Mouse (Mus musculus) neural tube, embryonic 12.5 days (tissue): ENCODE results near the gene Tmem233. TPM values are rescaled to one million over a fixed set of nuclear protein-coding genes. Genes with fewer than 3 reads are reported as not detected.

Experiments
- ATAC-seq: fragments of 200-750 bp; cut with Nextera tagmentation; 2 replicates; pipeline ENCODE4 v1.8.0; 2017; ENCODE audit warnings: low read depth, mild to moderate bottlenecking, moderate TSS enrichment, moderate library complexity; ENCODE audit not compliant: low FRiP score
- H3K27ac ChIP-seq: fragments of 300-500 bp; sonication (generic); 2 replicates; pipeline ENCODE4 v1.5.1; 2016
- H3K27me3 ChIP-seq: fragments of 300-500 bp; sonication (generic); replicated peaks from 2 replicates; pipeline ENCODE4 v1.6.1; 2016; ENCODE audit warnings: mild to moderate bottlenecking
- H3K36me3 ChIP-seq: fragments of 300-500 bp; sonication (generic); 2 replicates; pipeline ENCODE4 v1.6.1; 2016; ENCODE audit warnings: mild to moderate bottlenecking
- H3K4me1 ChIP-seq: fragments of 300-500 bp; sonication (generic); 2 replicates; pipeline ENCODE4 v1.6.1; 2016
- H3K4me2 ChIP-seq: fragments of 300-500 bp; sonication (generic); replicated peaks from 2 replicates; pipeline ENCODE4 v1.6.1; 2016; ENCODE audit warnings: mild to moderate bottlenecking
- H3K4me3 ChIP-seq: fragments of 300-500 bp; sonication (generic); 2 replicates; pipeline ENCODE4 v1.5.1; 2016
- H3K9ac ChIP-seq: fragments of 300-500 bp; sonication (generic); 2 replicates; pipeline ENCODE4 v1.6.1; 2016; ENCODE audit warnings: mild to moderate bottlenecking
- H3K9me3 ChIP-seq: fragments of 300-500 bp; sonication (generic); 2 replicates; pipeline ENCODE4 v1.6.1; 2016; ENCODE audit warnings: mild to moderate bottlenecking
- WGBS: fragments of 180-500 bp; shearing (Covaris S2); methylation state at CpG from one replicate; pipeline ENCODE4 v1.1.7; 2016; 5-methylcytosine and 5-hydroxymethylcytosine counted together
- polyA plus RNA-seq: library from polyadenylated mRNA; unstranded; fragments of >200 nt; fragmentation: Nextera tagmentation; extraction: Ambion mirVana; gene quantifications from 2 replicates; pipeline ENCODE4 v1.2.1, GENCODE M21; 2016

The Tmem233 gene
- not detected in 2 replicates for polyA plus RNA-seq

DNA sequence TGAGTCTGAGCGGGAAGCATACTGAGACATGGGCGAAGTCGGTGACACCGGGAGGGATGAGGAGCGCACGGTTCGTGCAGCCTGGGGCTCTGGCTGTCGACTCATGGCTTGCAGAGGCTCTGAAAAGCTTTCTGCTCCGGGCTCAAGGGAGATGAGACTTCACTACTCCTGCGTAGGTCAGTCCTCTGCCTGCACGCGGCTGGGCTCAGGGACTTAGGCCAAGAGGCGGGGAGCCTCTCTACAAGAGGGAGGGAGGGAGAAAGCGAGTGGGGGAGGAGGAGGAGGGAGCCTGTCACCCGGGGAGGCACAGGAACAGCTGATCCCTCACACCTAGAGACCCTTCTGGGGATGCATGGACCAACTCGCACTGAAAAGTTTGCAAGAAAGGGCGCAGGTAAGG is at the start of gene Tmem233:
TSS of gene Tmem233 (minus strand) at position 164 of the 400 bp plus-strand sequence.
- Histone ChIP-seq H3K27me3 (peaks cover 20% of the 10 kb centered on the region), H3K4me3 (no peak within 1 kb of the TSS), H3K9me3 (no peaks in the 10 kb centered on the region), H3K36me3 (no peaks in the 10 kb centered on the region), H3K4me1 (no peaks in the 10 kb centered on the region), H3K9ac (no peak within 1 kb of the TSS), H3K4me2 (no peak within 1 kb of the TSS), H3K27ac (no peak within 1 kb of the TSS)
- WGBS: 12% methylated on average over 17 of the region's 17 CpGs
- ATAC-seq: no peak

GRCm38 (mm10) chr5:116123344-116123743 is 40.3 kb upstream of the Tmem233 start:
- Histone ChIP-seq H3K4me3 (no peak overlapping the region), H3K9me3 (no peaks in the 10 kb centered on the region), H3K4me2 (no peak overlapping the region), H3K36me3 (no peaks in the 10 kb centered on the region), H3K27ac (no peak overlapping the region), H3K9ac (no peak overlapping the region), H3K4me1 (no peaks in the 10 kb centered on the region), H3K27me3 (no peaks in the 10 kb centered on the region)
- 14% methylated on average over 11 of the region's 11 CpGs for WGBS
- ATAC-seq: no peak

- Histone ChIP-seq H3K4me3 (no peak overlapping the region), H3K4me2 (no peak overlapping the region), H3K27ac (no peak overlapping the region), H3K36me3 (no peaks in the 10 kb centered on the region), H3K27me3 (no peaks in the 10 kb centered on the region), H3K4me1 (no peaks in the 10 kb centered on the region), H3K9ac (no peak overlapping the region), H3K9me3 (no peaks in the 10 kb centered on the region)
- no peak for ATAC-seq
- WGBS: 45% methylated on average over 9 of the region's 9 CpGs
These were observed 33.5 kb upstream of the Tmem233 start for GRCm38 (mm10) chr5:116116567-116116966.

DNA sequence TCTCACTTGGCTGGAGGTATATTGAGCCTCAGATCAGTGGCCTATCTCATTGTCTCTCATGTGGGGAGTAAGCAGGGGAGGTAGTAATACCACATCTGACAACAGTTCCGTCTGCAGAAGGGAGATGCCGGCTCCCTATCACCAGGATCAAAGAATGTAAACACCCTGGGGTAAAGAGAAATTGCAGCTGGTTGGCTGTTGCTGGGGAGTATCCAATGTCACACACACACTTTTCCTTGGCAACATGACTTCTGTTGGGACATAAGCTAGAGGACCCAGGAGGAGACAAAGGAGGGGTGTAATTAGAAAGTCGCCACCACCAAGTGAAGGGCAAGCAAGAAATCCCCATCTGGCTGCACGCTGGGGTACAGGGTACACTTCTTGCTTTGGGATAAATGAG is 33.1 kb upstream of the Tmem233 start:
- no peak overlapping the region for H3K9ac ChIP-seq
- H3K27me3 ChIP-seq: no peaks in the 10 kb centered on the region
- H3K4me3 ChIP-seq: no peak overlapping the region
- no peaks in the 10 kb centered on the region for H3K9me3 ChIP-seq
- no peaks in the 10 kb centered on the region for H3K4me1 ChIP-seq
- no peak overlapping the region for H3K4me2 ChIP-seq
- WGBS: 79% methylated on average over 4 of the region's 4 CpGs
- ATAC-seq: no peak
- no peaks in the 10 kb centered on the region for H3K36me3 ChIP-seq
- H3K27ac ChIP-seq: no peak overlapping the region

- no peaks in the 10 kb centered on the region for H3K36me3 ChIP-seq
- no peak for ATAC-seq
- no peaks in the 10 kb centered on the region for H3K27me3 ChIP-seq
- H3K9me3 ChIP-seq: no peaks in the 10 kb centered on the region
- no peak overlapping the region for H3K27ac ChIP-seq
- no peaks in the 10 kb centered on the region for H3K4me1 ChIP-seq
- no peak overlapping the region for H3K4me2 ChIP-seq
- 70% methylated on average over 14 of the region's 14 CpGs for WGBS
- H3K9ac ChIP-seq: no peak overlapping the region
- H3K4me3 ChIP-seq: no peak overlapping the region
These were observed 32.2 kb upstream of the Tmem233 start for GRCm38 (mm10) chr5:116115071-116115834.

DNA sequence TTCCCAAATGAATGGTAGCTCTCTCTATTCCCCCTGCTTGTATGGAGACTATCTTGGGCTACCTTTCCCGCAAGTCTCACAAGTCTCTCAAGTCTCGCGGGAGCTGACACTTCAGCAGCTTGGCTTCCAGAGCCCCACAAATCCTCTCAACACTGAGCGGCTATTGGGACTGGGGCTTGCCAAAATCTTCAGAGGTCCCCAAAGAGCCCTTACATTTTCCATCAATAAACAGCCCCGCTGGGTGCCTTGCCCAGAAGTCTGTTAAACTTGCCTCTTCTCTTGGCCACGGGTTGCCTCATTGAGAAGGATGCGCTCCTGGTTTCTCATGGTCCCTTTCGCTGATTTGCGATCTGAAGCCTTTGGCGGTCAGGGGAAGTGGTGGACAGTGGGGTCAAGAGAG is 25.6 kb upstream of the Tmem233 start:
- 91% methylated on average over 10 of the region's 10 CpGs for WGBS
- no peak for ATAC-seq
- no peak overlapping the region for H3K27ac ChIP-seq

GRCm38 (mm10) chr5:116084231-116084630 is 1.2 kb upstream of the Tmem233 start:
- Histone ChIP-seq H3K27me3 (peaks cover 20% of the 10 kb centered on the region), H3K4me1 (no peaks in the 10 kb centered on the region), H3K9me3 (no peaks in the 10 kb centered on the region), H3K27ac (no peak overlapping the region), H3K4me2 (no peak overlapping the region), H3K9ac (no peak overlapping the region), H3K36me3 (no peaks in the 10 kb centered on the region), H3K4me3 (no peak overlapping the region)
- WGBS: 88% methylated on average over 6 of the region's 6 CpGs
- ATAC-seq: no peak

More for the DNA sequence above, 25.6 kb upstream of the Tmem233 start:
- no peaks in the 10 kb centered on the region for H3K27me3 ChIP-seq
- H3K4me3 ChIP-seq: no peak overlapping the region
- H3K9ac ChIP-seq: no peak overlapping the region
- no peaks in the 10 kb centered on the region for H3K36me3 ChIP-seq
- no peak overlapping the region for H3K4me2 ChIP-seq
- no peaks in the 10 kb centered on the region for H3K9me3 ChIP-seq
- H3K4me1 ChIP-seq: no peaks in the 10 kb centered on the region

GRCm38 (mm10) chr5:116082241-116082900 is 673 bp downstream of the Tmem233 start:
- H3K9me3 ChIP-seq: no peaks in the 10 kb centered on the region
- 38% methylated on average over 17 of the region's 17 CpGs for WGBS
- no peak overlapping the region for H3K4me2 ChIP-seq
- H3K27me3 ChIP-seq: peaks cover 20% of the 10 kb centered on the region
- H3K36me3 ChIP-seq: no peaks in the 10 kb centered on the region
- no peak overlapping the region for H3K27ac ChIP-seq
- H3K9ac ChIP-seq: no peak overlapping the region
- H3K4me1 ChIP-seq: no peaks in the 10 kb centered on the region
- H3K4me3 ChIP-seq: no peak overlapping the region
- no peak for ATAC-seq

GRCm38 (mm10) chr5:116081616-116082015 is 1.4 kb downstream of the Tmem233 start:
- Histone ChIP-seq H3K27ac (no peak overlapping the region), H3K9ac (no peak overlapping the region), H3K9me3 (no peaks in the 10 kb centered on the region), H3K27me3 (peaks cover 20% of the 10 kb centered on the region), H3K4me3 (no peak overlapping the region), H3K36me3 (no peaks in the 10 kb centered on the region), H3K4me2 (no peak overlapping the region), H3K4me1 (no peaks in the 10 kb centered on the region)
- WGBS: 83% methylated on average over 7 of the region's 7 CpGs
- ATAC-seq: no peak

- no peak overlapping the region for H3K4me2 ChIP-seq
- peaks cover 20% of the 10 kb centered on the region for H3K27me3 ChIP-seq
- no peaks in the 10 kb centered on the region for H3K4me1 ChIP-seq
- ATAC-seq: no peak
- no peaks in the 10 kb centered on the region for H3K9me3 ChIP-seq
- no peak overlapping the region for H3K4me3 ChIP-seq
- no peaks in the 10 kb centered on the region for H3K36me3 ChIP-seq
- no peak overlapping the region for H3K27ac ChIP-seq
- WGBS: 64% methylated on average over 6 of the region's 6 CpGs
- H3K9ac ChIP-seq: no peak overlapping the region
These were observed 2.3 kb downstream of the Tmem233 start for GRCm38 (mm10) chr5:116080736-116081135.

- no peak overlapping the region for H3K27ac ChIP-seq
- no peaks in the 10 kb centered on the region for H3K27me3 ChIP-seq
- ATAC-seq: no peak
- H3K9me3 ChIP-seq: no peaks in the 10 kb centered on the region
- no peak overlapping the region for H3K4me3 ChIP-seq
- no peak overlapping the region for H3K9ac ChIP-seq
- no peaks in the 10 kb centered on the region for H3K36me3 ChIP-seq
- H3K4me2 ChIP-seq: no peak overlapping the region
- H3K4me1 ChIP-seq: no peaks in the 10 kb centered on the region
- 97% methylated on average over 4 of the region's 4 CpGs for WGBS
These were observed 13.4 kb downstream of the Tmem233 start for GRCm38 (mm10) chr5:116069618-116070017.

DNA sequence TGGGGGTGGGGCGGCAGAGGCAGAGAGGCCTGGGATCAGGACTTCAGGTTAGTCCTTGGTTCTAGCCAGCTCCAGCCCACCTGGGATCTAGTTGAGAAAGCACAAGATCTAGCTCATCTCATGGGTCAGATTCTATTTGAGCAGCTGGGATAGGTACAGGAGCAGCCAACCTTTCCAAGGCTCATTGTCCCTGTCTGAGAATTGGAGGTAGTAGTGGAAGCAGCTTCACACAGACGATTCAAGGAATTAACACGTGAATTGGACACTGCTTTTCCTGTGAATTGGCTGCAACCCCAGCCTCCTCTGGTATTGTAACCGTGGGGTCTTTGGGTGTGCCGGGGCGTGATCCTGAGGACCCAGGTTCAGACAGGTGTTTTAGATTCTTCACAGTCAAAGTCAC is 30.2 kb downstream of the Tmem233 start:
- H3K27ac ChIP-seq: no peak overlapping the region
- H3K4me3 ChIP-seq: no peak overlapping the region
- no peak overlapping the region for H3K4me2 ChIP-seq
- H3K36me3 ChIP-seq: no peaks in the 10 kb centered on the region
- H3K9ac ChIP-seq: no peak overlapping the region
- WGBS: 62% methylated on average over 6 of the region's 6 CpGs
- no peaks in the 10 kb centered on the region for H3K4me1 ChIP-seq
- no peaks in the 10 kb centered on the region for H3K27me3 ChIP-seq
- no peak for ATAC-seq
- H3K9me3 ChIP-seq: no peaks in the 10 kb centered on the region

- Histone ChIP-seq H3K9ac (no peak overlapping the region), H3K27ac (no peak overlapping the region), H3K36me3 (no peaks in the 10 kb centered on the region), H3K9me3 (no peaks in the 10 kb centered on the region), H3K4me2 (no peak overlapping the region), H3K4me3 (no peak overlapping the region), H3K27me3 (no peaks in the 10 kb centered on the region), H3K4me1 (no peaks in the 10 kb centered on the region)
- 89% methylated on average over 5 of the region's 5 CpGs for WGBS
- no peak for ATAC-seq
These were observed 30.9 kb downstream of the Tmem233 start for GRCm38 (mm10) chr5:116052171-116052570.
